Mouse (Mus musculus) embryonic fibroblast, embryonic 13.5 days (primary cell): ENCODE measurements at regions not wholly inside any gene's neighbourhood (a gene's known extent, or its start where the extent isn't known, plus 50 kb on each side); places are given as distances from the start of the nearest gene placed in this dataset.

ENCODE experiments used
- H3K27ac ChIP-seq: 2 replicates; pipeline ENCODE4 v1.5.1; 2012; ENCODE audit warnings: low read length, control low read depth, inconsistent platforms; ENCODE audit not compliant: insufficient read depth
- H3K4me1 ChIP-seq: 2 replicates; pipeline ENCODE4 v1.6.1; 2011; ENCODE audit warnings: low read length; ENCODE audit not compliant: control insufficient read depth, insufficient read depth
- H3K4me3 ChIP-seq: 2 replicates; pipeline ENCODE4 v1.5.1; 2011; ENCODE audit warnings: mild to moderate bottlenecking, control low read depth, low read length; ENCODE audit not compliant: insufficient read depth
- CTCF ChIP-seq: IDR thresholded peaks from 2 replicates; pipeline ENCODE4 v1.5.1; 2011; ENCODE audit warnings: mild to moderate bottlenecking, control low read depth, low read length, moderate library complexity, borderline replicate concordance; ENCODE audit not compliant: insufficient read depth
- POLR2A ChIP-seq: IDR thresholded peaks from 2 replicates; pipeline ENCODE4 v1.6.1; 2011; ENCODE audit warnings: low read depth, mild to moderate bottlenecking, control low read depth, low read length, moderate library complexity

GRCm38 (mm10) chr14:106007769-106008168 lies 98.2 kb upstream of the Trim52 start:
- Histone ChIP-seq H3K4me3 (no peak overlapping the region), H3K27ac (no peak overlapping the region), H3K4me1 (peaks cover 3% of the 10 kb centered on the region)
- TF ChIP-seq CTCF (no peak), POLR2A (no peak)

- Histone ChIP-seq H3K27ac (no peak overlapping the region), H3K4me1 (peaks cover 3% of the 10 kb centered on the region), H3K4me3 (no peak overlapping the region)
- no peak for TF ChIP-seq CTCF
- TF ChIP-seq POLR2A: no peak
Observed at GRCm38 (mm10) chr14:106008951-106009350, 97.0 kb upstream of the Trim52 start.

GRCm38 (mm10) chr14:106010961-106011360 lies 95.0 kb upstream of the Trim52 start:
- Histone ChIP-seq H3K4me3 (no peak overlapping the region), H3K4me1 (peaks cover 3% of the 10 kb centered on the region), H3K27ac (peak overlapping the region; percentile 95)
- TF ChIP-seq POLR2A (no peak), CTCF (no peak)

GRCm38 (mm10) chr14:106011991-106012427 lies 94.0 kb upstream of the Trim52 start:
- no peak overlapping the region for H3K4me3 ChIP-seq
- no peak for TF ChIP-seq CTCF
- TF ChIP-seq POLR2A: no peak
- H3K4me1 ChIP-seq: peaks cover 3% of the 10 kb centered on the region
- peak overlapping the region; percentile 81 for H3K27ac ChIP-seq

- TF ChIP-seq CTCF (no peak), POLR2A (no peak)
- H3K4me3 ChIP-seq: no peak overlapping the region
- no peak overlapping the region for H3K27ac ChIP-seq
- 0 out of 2 replicates have a peak, but pooled peaks cover 2% of the 10 kb centered on the region for H3K4me1 ChIP-seq
Observed at GRCm38 (mm10) chr14:106022806-106023205, 83.2 kb upstream of the Trim52 start.

- Histone ChIP-seq H3K4me3 (no peak overlapping the region), H3K27ac (no peak overlapping the region), H3K4me1 (0 out of 2 replicates have a peak, but pooled peaks cover 2% of the 10 kb centered on the region)
- no peak for TF ChIP-seq CTCF
Observed at GRCm38 (mm10) chr14:106026815-106027214, 79.2 kb upstream of the Trim52 start.

GRCm38 (mm10) chr14:106027686-106028085 lies 78.3 kb upstream of the Trim52 start:
- H3K4me3 ChIP-seq: no peak overlapping the region
- H3K27ac ChIP-seq: no peak overlapping the region
- H3K4me1 ChIP-seq: 0 out of 2 replicates have a peak, but pooled peaks cover 2% of the 10 kb centered on the region
- TF ChIP-seq CTCF: no peak
- no peak for TF ChIP-seq POLR2A

- Histone ChIP-seq H3K27ac (no peak overlapping the region), H3K4me1 (0 out of 2 replicates have a peak, but pooled peaks cover 2% of the 10 kb centered on the region), H3K4me3 (no peak overlapping the region)
- no peak for TF ChIP-seq POLR2A
- no peak for TF ChIP-seq CTCF
Observed at GRCm38 (mm10) chr14:106031094-106031493, 74.9 kb upstream of the Trim52 start.

GRCm38 (mm10) chr14:106033793-106034192 lies 72.2 kb upstream of the Trim52 start:
- no peak for TF ChIP-seq POLR2A
- no peak for TF ChIP-seq CTCF
- no peak overlapping the region for H3K27ac ChIP-seq
- no peak overlapping the region for H3K4me3 ChIP-seq
- H3K4me1 ChIP-seq: no peaks in the 10 kb centered on the region

GRCm38 (mm10) chr14:106034933-106035665 lies 70.9 kb upstream of the Trim52 start:
- no peak for TF ChIP-seq POLR2A
- no peak overlapping the region for H3K4me3 ChIP-seq
- no peaks in the 10 kb centered on the region for H3K4me1 ChIP-seq
- H3K27ac ChIP-seq: no peak overlapping the region
